Mouse (Mus musculus) liver, adult 2 months (tissue): ENCODE measurements at regions not wholly inside any gene's neighbourhood (a gene's known extent, or its start where the extent isn't known, plus 50 kb on each side); places are given as distances from the start of the nearest gene placed in this dataset.

Experiments
- CTCF ChIP-seq: fragments of 200-500 bp; IDR thresholded peaks from 2 replicates; pipeline ENCODE4 v1.5.1; 2011; ENCODE audit warnings: low read depth, low read length, control low read depth
- POLR2A ChIP-seq: fragments of 200-500 bp; IDR thresholded peaks from 2 replicates; pipeline ENCODE4 v1.6.1; 2011; ENCODE audit warnings: low read length, control low read depth; ENCODE audit not compliant: insufficient read depth; ENCODE audit errors: extremely low read depth

GRCm38 (mm10) chr11:44142996-44143395, 242.0 kb upstream of the Adra1b start:
- TF ChIP-seq POLR2A (no peak), CTCF (no peak)
